Comparison of ENCODE assay signal across 22 mouse cellular contexts in genomic region chr6:8497234-8497867, GRCm38 (mm10). TPM values are rescaled to one million over a fixed set of nuclear protein-coding genes. Genes with fewer than 3 reads are reported as not detected.
DNase-seq lines count a peak whose midpoint lies in the region; ATAC-seq lines count a peak whose summit lies in the region.
"Had no signal": no experiment of that assay in that cellular context is flagged by ENCODE, and none has a peak within 500 bp of the region (broad histone marks: within the 10 kb centered on the region; RNA-seq: fewer than 3 reads in every experiment).

No protein-coding gene starts in this region.

- no peak for DNase-seq in kidney, adult 18-20 months
- peak; percentile 14 for DNase-seq in 3T3-L1 (ENCODE audit: low read depth, low spot score)
- DNase-seq in forelimb bud, embryonic 11.5 days (ENCODE audit: low read depth, low spot score): peak; percentile 62
- DNase-seq in gastrocnemius, postnatal 25 days: no peak
- no peak for DNase-seq in thymus, postnatal 25 days
- DNase-seq: adrenal gland, adult 8-10 months; adrenal gland, postnatal 25 days; cerebellum, adult 18-20 months; cerebellum, adult 9-10 months; gastrocnemius, postnatal 36 days; heart, adult 2 months; heart, postnatal 14 days; heart, postnatal 4 days had no signal

- no peak overlapping the region for H3K9ac ChIP-seq in kidney, embryonic 16.5 days (replicated peaks; ENCODE audit: low read length)
- H3K9ac ChIP-seq: forebrain, embryonic 13.5 days; heart, embryonic 13.5 days; hindbrain, embryonic 14.5 days had no signal

- 42% methylated on average over 6 of the region's 6 CpGs for WGBS in kidney, embryonic 16.5 days

- ATAC-seq in kidney, embryonic 16.5 days (ENCODE audit: low FRiP score, low TSS enrichment): peak; percentile 64; the same call in 1 of the 2 replicates
- ATAC-seq: activated CD4-positive, CD25-positive, alpha-beta regulatory T cell, adult 4 months; forebrain, embryonic 13.5 days; forebrain, embryonic 16.5 days; hindbrain, postnatal 0 days had no signal

- no peaks in the 10 kb centered on the region for H3K36me3 ChIP-seq in kidney, embryonic 16.5 days (ENCODE audit: insufficient read depth, low read length)
- H3K36me3 ChIP-seq: forebrain, embryonic 10.5 days; heart, embryonic 10.5 days; heart, embryonic 13.5 days had no signal

- no peak overlapping the region for H3K4me2 ChIP-seq in kidney, embryonic 16.5 days (replicated peaks; ENCODE audit: low read depth, low read length)
- H3K4me2 ChIP-seq: forebrain, embryonic 13.5 days; heart, embryonic 13.5 days; hindbrain, embryonic 14.5 days had no signal

- no peaks in the 10 kb centered on the region for H3K27me3 ChIP-seq in kidney, embryonic 16.5 days (ENCODE audit: insufficient read depth, low read length)
- H3K27me3 ChIP-seq: forebrain, embryonic 13.5 days; heart, embryonic 13.5 days had no signal

- no peak overlapping the region for H3K4me3 ChIP-seq in kidney, embryonic 16.5 days (ENCODE audit: low read length)
- H3K4me3 ChIP-seq: forebrain, embryonic 10.5 days; forebrain, embryonic 13.5 days; heart, adult 2 months; heart, embryonic 10.5 days; heart, embryonic 13.5 days had no signal

- H3K4me1 ChIP-seq in kidney, embryonic 16.5 days (ENCODE audit: insufficient read depth, low read length): peaks cover 10% of the 10 kb centered on the region
- H3K4me1 ChIP-seq: forebrain, embryonic 10.5 days; forebrain, embryonic 13.5 days; heart, embryonic 10.5 days had no signal

- H3K9me3 ChIP-seq in kidney, embryonic 16.5 days (ENCODE audit: low read length): no peaks in the 10 kb centered on the region; the same call in 1 of the 2 replicates
- H3K9me3 ChIP-seq: forebrain, embryonic 10.5 days; forebrain, embryonic 13.5 days; heart, embryonic 10.5 days; heart, embryonic 13.5 days had no signal

- H3K27ac ChIP-seq in kidney, embryonic 16.5 days (ENCODE audit: low read length): peak overlapping the region; percentile 14; the same call in 1 of the 2 replicates
- H3K27ac ChIP-seq: forebrain, embryonic 10.5 days; forebrain, embryonic 13.5 days; heart, adult 2 months; heart, embryonic 10.5 days; heart, embryonic 13.5 days; hindbrain, embryonic 14.5 days; hindbrain, postnatal 0 days had no signal

RNA-seq across cellular contexts. Expression of gene Glcci1, which starts 12.0 kb away (rescaled TPM):
- polyA plus RNA-seq in kidney, embryonic 16.5 days (2015; fragmentation: Nextera tagmentation; extraction: Ambion mirVana): 6.3 and 7.9 TPM in 2 replicates
- total RNA-seq in gastrocnemius, postnatal 25 days (2021): 1 to 10 TPM; 4.3 to 5.6 TPM

Comparison
In these comparisons a context has a peak if more than half of its experiments do, and no peak if none do; other contexts are left out.
1. DNase-seq: peak in 3T3-L1 (single experiment) and forelimb bud, embryonic 11.5 days (single experiment); none in kidney, adult 18-20 months (single experiment), gastrocnemius, postnatal 25 days (single experiment) and thymus, postnatal 25 days (single experiment).